Mouse (Mus musculus): Measurements from ENCODE around the gene Wnt3a. TPM values are rescaled to one million over a fixed set of nuclear protein-coding genes. Genes with fewer than 3 reads are reported as not detected.

Gene Wnt3a
- polyA plus RNA-seq, 1 experiment from 2014 or later: not detected

- peaks cover 60% of the 10 kb centered on the region for H3K27me3 ChIP-seq (ENCODE audit: control insufficient read depth, insufficient read depth, low read length)
- H3K4me3 ChIP-seq (ENCODE audit: low read depth, low read length): peak overlapping the region; percentile 63
- no peaks in the 10 kb centered on the region for H3K36me3 ChIP-seq (ENCODE audit: control insufficient read depth, insufficient read depth, low read length)
- under 1% methylated on average over 55 of the region's 56 CpGs for WGBS (ENCODE audit: insufficient replicate concordance)
- peaks cover 5% of the 10 kb centered on the region; the same call in 1 of the 2 replicates for H3K4me1 ChIP-seq (ENCODE audit: control insufficient read depth, insufficient read depth, low read length)
- H3K4me2 ChIP-seq: peak overlapping the region; percentile 97
- H3K9me3 ChIP-seq (replicated peaks; ENCODE audit: control insufficient read depth, low read length): peaks cover 3% of the 10 kb centered on the region
- no peak overlapping the region for H3K27ac ChIP-seq (ENCODE audit: low read depth, low read length)
- peak overlapping the region; percentile 68 for H3K9ac ChIP-seq (ENCODE audit: low read depth, low read length)
- ATAC-seq (replicated peaks; ENCODE audit: insufficient number of reproducible peaks, low FRiP score, low TSS enrichment): peak; percentile 58; the same call in 1 of the 2 replicates
Measured at GRCm38 (mm10) chr11:59263870-59264563, 26.5 kb downstream of the Wnt3a start.

- Histone ChIP-seq H3K4me2 (no peak overlapping the region), H3K4me3 (ENCODE audit: low read depth, low read length) (no peak overlapping the region), H3K9ac (ENCODE audit: low read depth, low read length) (no peak overlapping the region), H3K27ac (ENCODE audit: low read depth, low read length) (no peak overlapping the region), H3K36me3 (ENCODE audit: control insufficient read depth, insufficient read depth, low read length) (no peaks in the 10 kb centered on the region), H3K4me1 (ENCODE audit: control insufficient read depth, insufficient read depth, low read length) (peaks cover 5% of the 10 kb centered on the region; the same call in 1 of the 2 replicates), H3K27me3 (ENCODE audit: control insufficient read depth, insufficient read depth, low read length) (peaks cover 57% of the 10 kb centered on the region), H3K9me3 (replicated peaks; ENCODE audit: control insufficient read depth, low read length) (no peaks in the 10 kb centered on the region)
- ATAC-seq (replicated peaks; ENCODE audit: insufficient number of reproducible peaks, low FRiP score, low TSS enrichment): no peak
Measured at GRCm38 (mm10) chr11:59262308-59262707, 28.2 kb downstream of the Wnt3a start.

GRCm38 (mm10) chr11:59260706-59261493, 29.7 kb downstream of the Wnt3a start:
- H3K36me3 ChIP-seq (ENCODE audit: control insufficient read depth, insufficient read depth, low read length): no peaks in the 10 kb centered on the region
- 54% methylated on average over 10 of the region's 10 CpGs for WGBS (ENCODE audit: insufficient replicate concordance)
- ATAC-seq (replicated peaks; ENCODE audit: insufficient number of reproducible peaks, low FRiP score, low TSS enrichment): peak; percentile 84
- peaks cover 5% of the 10 kb centered on the region; the same call in 1 of the 2 replicates for H3K4me1 ChIP-seq (ENCODE audit: control insufficient read depth, insufficient read depth, low read length)
- no peak overlapping the region for H3K9ac ChIP-seq (ENCODE audit: low read depth, low read length)
- H3K9me3 ChIP-seq (replicated peaks; ENCODE audit: control insufficient read depth, low read length): no peaks in the 10 kb centered on the region
- peaks cover 47% of the 10 kb centered on the region for H3K27me3 ChIP-seq (ENCODE audit: control insufficient read depth, insufficient read depth, low read length)
- H3K4me2 ChIP-seq: no peak overlapping the region
- no peak overlapping the region for H3K4me3 ChIP-seq (ENCODE audit: low read depth, low read length)
- peak overlapping the region; percentile 22; the same call in 1 of the 2 replicates for H3K27ac ChIP-seq (ENCODE audit: low read depth, low read length)

- Histone ChIP-seq H3K9ac (ENCODE audit: low read depth, low read length) (no peak overlapping the region), H3K4me3 (ENCODE audit: low read depth, low read length) (no peak overlapping the region), H3K36me3 (ENCODE audit: control insufficient read depth, insufficient read depth, low read length) (no peaks in the 10 kb centered on the region), H3K4me2 (no peak overlapping the region), H3K27me3 (ENCODE audit: control insufficient read depth, insufficient read depth, low read length) (peaks cover 42% of the 10 kb centered on the region), H3K27ac (ENCODE audit: low read depth, low read length) (no peak overlapping the region), H3K4me1 (ENCODE audit: control insufficient read depth, insufficient read depth, low read length) (peaks cover 5% of the 10 kb centered on the region; the same call in 1 of the 2 replicates), H3K9me3 (replicated peaks; ENCODE audit: control insufficient read depth, low read length) (no peaks in the 10 kb centered on the region)
- WGBS (ENCODE audit: insufficient replicate concordance): 60% methylated on average over 7 of the region's 7 CpGs
- ATAC-seq (replicated peaks; ENCODE audit: insufficient number of reproducible peaks, low FRiP score, low TSS enrichment): no peak
Measured at GRCm38 (mm10) chr11:59259647-59260046, 30.9 kb downstream of the Wnt3a start.

- H3K9me3 ChIP-seq (replicated peaks; ENCODE audit: control insufficient read depth, low read length): no peaks in the 10 kb centered on the region
- no peak overlapping the region for H3K4me3 ChIP-seq (ENCODE audit: low read depth, low read length)
- 53% methylated on average over 10 of the region's 10 CpGs for WGBS (ENCODE audit: insufficient replicate concordance)
- no peak overlapping the region for H3K4me2 ChIP-seq
- H3K27ac ChIP-seq (ENCODE audit: low read depth, low read length): no peak overlapping the region
- no peaks in the 10 kb centered on the region for H3K36me3 ChIP-seq (ENCODE audit: control insufficient read depth, insufficient read depth, low read length)
- ATAC-seq (replicated peaks; ENCODE audit: insufficient number of reproducible peaks, low FRiP score, low TSS enrichment): no peak
- H3K9ac ChIP-seq (ENCODE audit: low read depth, low read length): no peak overlapping the region
- H3K27me3 ChIP-seq (ENCODE audit: control insufficient read depth, insufficient read depth, low read length): peaks cover 49% of the 10 kb centered on the region
- no peaks in the 10 kb centered on the region for H3K4me1 ChIP-seq (ENCODE audit: control insufficient read depth, insufficient read depth, low read length)
Measured at GRCm38 (mm10) chr11:59248101-59248500, 42.5 kb downstream of the Wnt3a start.

- Histone ChIP-seq H3K4me1 (ENCODE audit: control insufficient read depth, insufficient read depth, low read length) (peaks cover 5% of the 10 kb centered on the region; the same call in 1 of the 2 replicates), H3K9ac (ENCODE audit: low read depth, low read length) (no peak overlapping the region), H3K4me3 (ENCODE audit: low read depth, low read length) (no peak overlapping the region), H3K36me3 (ENCODE audit: control insufficient read depth, insufficient read depth, low read length) (no peaks in the 10 kb centered on the region), H3K4me2 (no peak overlapping the region), H3K27me3 (ENCODE audit: control insufficient read depth, insufficient read depth, low read length) (peaks cover 73% of the 10 kb centered on the region), H3K9me3 (replicated peaks; ENCODE audit: control insufficient read depth, low read length) (no peaks in the 10 kb centered on the region), H3K27ac (ENCODE audit: low read depth, low read length) (no peak overlapping the region)
- 20% methylated on average over 6 of the region's 6 CpGs for WGBS (ENCODE audit: insufficient replicate concordance)
- ATAC-seq (replicated peaks; ENCODE audit: insufficient number of reproducible peaks, low FRiP score, low TSS enrichment): no peak
Measured at GRCm38 (mm10) chr11:59243856-59244255, 46.7 kb downstream of the Wnt3a start.

- H3K4me3 ChIP-seq (ENCODE audit: low read depth, low read length): no peak overlapping the region
- H3K4me2 ChIP-seq: no peak overlapping the region
- no peak overlapping the region for H3K9ac ChIP-seq (ENCODE audit: low read depth, low read length)
- peaks cover 60% of the 10 kb centered on the region for H3K27me3 ChIP-seq (ENCODE audit: control insufficient read depth, insufficient read depth, low read length)
- WGBS (ENCODE audit: insufficient replicate concordance): 28% methylated on average over 3 of the region's 3 CpGs
- no peak overlapping the region for H3K27ac ChIP-seq (ENCODE audit: low read depth, low read length)
- no peaks in the 10 kb centered on the region for H3K36me3 ChIP-seq (ENCODE audit: control insufficient read depth, insufficient read depth, low read length)
- ATAC-seq (replicated peaks; ENCODE audit: insufficient number of reproducible peaks, low FRiP score, low TSS enrichment): no peak
- peaks cover 7% of the 10 kb centered on the region; the same call in 1 of the 2 replicates for H3K4me1 ChIP-seq (ENCODE audit: control insufficient read depth, insufficient read depth, low read length)
- no peaks in the 10 kb centered on the region for H3K9me3 ChIP-seq (replicated peaks; ENCODE audit: control insufficient read depth, low read length)
Measured at GRCm38 (mm10) chr11:59241841-59242240, 48.7 kb downstream of the Wnt3a start.

- Histone ChIP-seq H3K9me3 (replicated peaks; ENCODE audit: control insufficient read depth, low read length) (no peaks in the 10 kb centered on the region), H3K27ac (ENCODE audit: low read depth, low read length) (no peak overlapping the region), H3K9ac (ENCODE audit: low read depth, low read length) (no peak overlapping the region), H3K36me3 (ENCODE audit: control insufficient read depth, insufficient read depth, low read length) (no peaks in the 10 kb centered on the region), H3K4me1 (ENCODE audit: control insufficient read depth, insufficient read depth, low read length) (peaks cover 7% of the 10 kb centered on the region; the same call in 1 of the 2 replicates), H3K4me2 (no peak overlapping the region), H3K27me3 (ENCODE audit: control insufficient read depth, insufficient read depth, low read length) (peaks cover 57% of the 10 kb centered on the region), H3K4me3 (ENCODE audit: low read depth, low read length) (no peak overlapping the region)
- 68% methylated on average over 4 of the region's 4 CpGs for WGBS (ENCODE audit: insufficient replicate concordance)
- no peak for ATAC-seq (replicated peaks; ENCODE audit: insufficient number of reproducible peaks, low FRiP score, low TSS enrichment)
Measured at GRCm38 (mm10) chr11:59239796-59240195, 50.8 kb downstream of the Wnt3a start.

Data from heart, embryonic 11.5 days (tissue).